47 mouse cellular contexts compared by ENCODE assay signal in genomic region chr7:105367930-105368329, GRCm38 (mm10). TPM values are rescaled to one million over a fixed set of nuclear protein-coding genes. Genes with fewer than 3 reads are reported as not detected.
"Had no signal": no experiment of that assay in that cellular context is flagged by ENCODE, and none has a peak within 500 bp of the region (broad histone marks: within the 10 kb centered on the region; RNA-seq: fewer than 3 reads in every experiment).

TSS of gene Olfr692 (plus strand) at chr7:105368230.

- H3K27ac ChIP-seq: limb, embryonic 10.5 days; limb, embryonic 12.5 days; limb, embryonic 13.5 days; limb, embryonic 15.5 days; liver, embryonic 12.5 days; liver, embryonic 13.5 days; liver, embryonic 14.5 days; liver, embryonic 15.5 days; lung, embryonic 15.5 days; macrophage; midbrain, embryonic 10.5 days; midbrain, embryonic 12.5 days; midbrain, embryonic 13.5 days; midbrain, embryonic 15.5 days; neural tube, embryonic 12.5 days had no signal

- H3K36me3 ChIP-seq: limb, embryonic 15.5 days; liver, embryonic 12.5 days; liver, embryonic 13.5 days; lung, embryonic 15.5 days; midbrain, embryonic 12.5 days; midbrain, embryonic 15.5 days had no signal

- H3K27me3 ChIP-seq: limb, embryonic 12.5 days; limb, embryonic 13.5 days; limb, embryonic 15.5 days; liver, embryonic 12.5 days; liver, embryonic 13.5 days; liver, embryonic 15.5 days; lung, embryonic 15.5 days; megakaryocyte, embryonic 14.5 days; midbrain, embryonic 12.5 days; midbrain, embryonic 13.5 days; midbrain, embryonic 15.5 days; neural tube, embryonic 12.5 days had no signal

- H3K4me1 ChIP-seq: limb, embryonic 10.5 days; limb, embryonic 12.5 days; limb, embryonic 13.5 days; limb, embryonic 15.5 days; liver, embryonic 12.5 days; liver, embryonic 13.5 days; liver, embryonic 15.5 days; lung, embryonic 15.5 days; midbrain, embryonic 10.5 days; midbrain, embryonic 12.5 days; midbrain, embryonic 13.5 days; midbrain, embryonic 15.5 days; neural tube, embryonic 12.5 days had no signal

- DNase-seq: left cerebral cortex, postnatal 4 days; liver; liver, embryonic 13.5 days; liver, postnatal 0 days; lung, adult 18-20 months; lung, adult 2 months; lung, embryonic 14.5 days; lung, postnatal 10 days; lung, postnatal 14 days; lung, postnatal 36 days; lung, postnatal 4 days; midbrain, embryonic 14.5 days had no signal

- H3K9ac ChIP-seq: limb, embryonic 12.5 days; limb, embryonic 13.5 days; limb, embryonic 15.5 days; liver, embryonic 12.5 days; liver, embryonic 13.5 days; liver, embryonic 14.5 days; liver, embryonic 15.5 days; liver, postnatal 0 days; lung, embryonic 14.5 days; lung, embryonic 15.5 days; midbrain, embryonic 12.5 days; midbrain, embryonic 13.5 days; midbrain, embryonic 15.5 days; neural tube, embryonic 12.5 days had no signal

- H3K4me3 ChIP-seq: limb, embryonic 10.5 days; limb, embryonic 12.5 days; limb, embryonic 13.5 days; limb, embryonic 15.5 days; liver, embryonic 12.5 days; liver, embryonic 13.5 days; liver, embryonic 15.5 days; lung, embryonic 15.5 days; megakaryocyte, embryonic 14.5 days; midbrain, embryonic 10.5 days; midbrain, embryonic 12.5 days; midbrain, embryonic 13.5 days; midbrain, embryonic 15.5 days; myocyte; neural tube, embryonic 12.5 days had no signal

RNA-seq across cellular contexts. Expression of gene Olfr692, which starts in this region (rescaled TPM):
- total RNA-seq: left cerebral cortex, postnatal 10 days; left cerebral cortex, postnatal 14 days; left cerebral cortex, postnatal 25 days; left cerebral cortex, postnatal 36 days; left cerebral cortex, postnatal 4 days; liver, adult 2 months; megakaryocyte progenitor cell, adult 5-6 weeks; megakaryocyte, adult 5-6 weeks; megakaryocyte-erythroid progenitor cell, adult 5-6 weeks; midbrain, postnatal 0 days; monocyte, adult 5-6 weeks had no signal
- polyA plus RNA-seq: limb, embryonic 10.5 days; limb, embryonic 11.5 days; limb, embryonic 12.5 days; limb, embryonic 13.5 days; limb, embryonic 14.5 days; limb, embryonic 15.5 days; liver, adult 2 months; liver, embryonic 11.5 days; liver, embryonic 12.5 days; liver, embryonic 13.5 days; liver, embryonic 14.5 days; liver, embryonic 15.5 days; liver, embryonic 16.5 days; liver, postnatal 0 days; lung, adult 2 months; lung, embryonic 14.5 days; lung, embryonic 15.5 days; lung, embryonic 16.5 days; lung, postnatal 0 days; macrophage; midbrain, embryonic 10.5 days; midbrain, embryonic 11.5 days; midbrain, embryonic 12.5 days; midbrain, embryonic 13.5 days; midbrain, embryonic 14.5 days; midbrain, embryonic 15.5 days; midbrain, embryonic 16.5 days; myocyte; neural tube, embryonic 11.5 days; neural tube, embryonic 12.5 days had no signal
